Mouse (Mus musculus) heart, embryonic 12.5 days (tissue): ENCODE measurements at regions not wholly inside any gene's neighbourhood (a gene's known extent, or its start where the extent isn't known, plus 50 kb on each side); places are given as distances from the start of the nearest gene placed in this dataset.
"Not testable (repeated sequence)": the region's sequence is repeated elsewhere in the genome, so short reads cannot be mapped to it uniquely, and the experiment has no call there.

Experiments
- ATAC-seq: fragments of 200-750 bp; cut with Nextera tagmentation; 2 replicates; pipeline ENCODE4 v1.8.0; 2017; ENCODE audit warnings: moderate TSS enrichment, moderate library complexity; ENCODE audit not compliant: insufficient number of reproducible peaks, low FRiP score
- H3K27ac ChIP-seq: fragments of 300-500 bp; sonication (generic); 2 replicates; pipeline ENCODE4 v1.5.1; 2016; ENCODE audit warnings: mild to moderate bottlenecking, moderate library complexity; ENCODE audit not compliant: poor library complexity, severe bottlenecking
- H3K27me3 ChIP-seq: fragments of 300-500 bp; sonication (generic); replicated peaks from 2 replicates; pipeline ENCODE4 v1.6.1; 2016; ENCODE audit warnings: mild to moderate bottlenecking, moderate library complexity
- H3K36me3 ChIP-seq: fragments of 300-500 bp; sonication (generic); 2 replicates; pipeline ENCODE4 v1.6.1; 2016; ENCODE audit warnings: mild to moderate bottlenecking, moderate library complexity
- H3K4me1 ChIP-seq: fragments of 300-500 bp; sonication (generic); replicated peaks from 2 replicates; pipeline ENCODE4 v1.6.1; 2016; ENCODE audit warnings: mild to moderate bottlenecking
- H3K4me2 ChIP-seq: fragments of 300-500 bp; sonication (generic); 2 replicates; pipeline ENCODE4 v1.6.1; 2016; ENCODE audit warnings: mild to moderate bottlenecking, moderate library complexity
- H3K4me3 ChIP-seq: fragments of 300-500 bp; sonication (generic); 2 replicates; pipeline ENCODE4 v1.5.1; 2016; ENCODE audit warnings: mild to moderate bottlenecking
- H3K9ac ChIP-seq: fragments of 300-500 bp; sonication (generic); 2 replicates; pipeline ENCODE4 v1.6.1; 2016; ENCODE audit warnings: mild to moderate bottlenecking, moderate library complexity
- H3K9me3 ChIP-seq: fragments of 300-500 bp; sonication (generic); replicated peaks from 2 replicates; pipeline ENCODE4 v1.6.1; 2016; ENCODE audit warnings: mild to moderate bottlenecking, moderate library complexity
- WGBS: fragments of 180-500 bp; shearing (Covaris S2); methylation state at CpG from one replicate; pipeline ENCODE4 v1.1.7; 2016; 5-methylcytosine and 5-hydroxymethylcytosine counted together

DNA sequence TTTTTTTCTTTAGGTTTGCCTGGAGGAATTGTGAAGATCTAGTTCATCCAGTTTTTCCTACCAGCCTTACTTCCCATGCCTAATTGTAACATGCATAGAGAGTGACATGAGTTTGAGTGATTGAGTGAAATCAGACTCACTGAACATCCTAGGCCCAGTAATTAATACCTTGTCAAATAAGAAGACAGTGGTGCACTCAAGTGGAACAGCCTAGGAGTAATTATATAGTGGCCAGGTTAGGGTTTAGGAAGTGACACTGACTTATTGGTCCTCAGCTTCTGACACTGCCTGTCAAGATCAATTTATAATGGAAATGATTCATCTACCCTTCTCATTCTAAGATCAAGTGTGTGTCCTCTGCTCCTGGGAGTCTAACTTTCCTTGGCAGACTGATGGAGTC lies 250.8 kb downstream of the Tpbg start:
- Histone ChIP-seq H3K9ac (no peak overlapping the region), H3K36me3 (no peaks in the 10 kb centered on the region), H3K27ac (no peak overlapping the region), H3K4me1 (no peaks in the 10 kb centered on the region), H3K27me3 (no peaks in the 10 kb centered on the region), H3K4me2 (no peak overlapping the region), H3K9me3 (no peaks in the 10 kb centered on the region), H3K4me3 (no peak overlapping the region)
- no peak for ATAC-seq

DNA sequence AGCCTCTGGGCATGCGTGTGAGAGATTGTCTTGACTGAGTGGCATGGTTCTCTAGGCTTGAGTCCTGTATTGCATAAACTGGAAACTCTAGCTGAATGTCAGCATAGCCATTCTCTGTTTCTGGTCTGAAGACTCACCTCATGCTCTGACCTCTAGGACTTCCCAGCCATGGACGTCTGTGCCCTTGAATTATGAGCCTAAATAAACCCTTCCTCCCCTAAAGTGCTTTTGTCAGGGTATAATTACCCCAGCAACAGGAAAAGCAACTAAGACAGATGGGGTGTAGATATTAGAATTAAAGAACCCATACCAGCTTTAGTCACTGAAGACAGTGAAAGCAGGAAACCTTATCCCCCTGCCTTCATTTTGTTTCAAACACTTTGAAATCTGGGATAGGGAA lies 253.3 kb downstream of the Tpbg start:
- 70% methylated on average over 2 of the region's 2 CpGs for WGBS
- no peak overlapping the region for H3K4me2 ChIP-seq
- H3K9me3 ChIP-seq: no peaks in the 10 kb centered on the region
- no peaks in the 10 kb centered on the region for H3K4me1 ChIP-seq
- no peak overlapping the region for H3K27ac ChIP-seq
- H3K36me3 ChIP-seq: no peaks in the 10 kb centered on the region
- ATAC-seq: no peak
- H3K27me3 ChIP-seq: no peaks in the 10 kb centered on the region
- H3K9ac ChIP-seq: no peak overlapping the region
- H3K4me3 ChIP-seq: no peak overlapping the region

DNA sequence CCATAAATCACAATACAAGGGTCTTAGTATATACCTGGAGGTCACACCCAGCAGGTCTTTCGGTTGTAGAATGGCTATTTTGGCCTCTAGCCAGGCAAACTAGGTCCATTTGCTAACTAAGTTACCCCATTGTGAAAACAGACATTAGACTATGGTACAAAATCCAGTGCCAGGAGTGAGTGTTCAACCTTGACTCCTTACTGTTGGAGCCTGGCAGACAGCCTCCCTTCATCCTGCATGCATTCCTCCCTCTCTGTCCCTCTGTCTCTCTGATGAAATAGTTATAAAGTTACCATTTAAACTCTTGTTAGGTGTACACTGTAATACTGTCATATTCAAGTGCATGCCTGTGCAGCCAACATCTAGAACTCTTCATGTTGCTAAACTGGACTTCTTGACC lies 254.1 kb downstream of the Tpbg start:
- Histone ChIP-seq H3K4me2 (no peak overlapping the region), H3K4me3 (no peak overlapping the region), H3K9me3 (no peaks in the 10 kb centered on the region), H3K27ac (no peak overlapping the region), H3K4me1 (no peaks in the 10 kb centered on the region), H3K9ac (no peak overlapping the region), H3K36me3 (no peaks in the 10 kb centered on the region), H3K27me3 (no peaks in the 10 kb centered on the region)
- 60% methylated on average over 1 of the region's 1 CpGs for WGBS
- ATAC-seq: no peak

DNA sequence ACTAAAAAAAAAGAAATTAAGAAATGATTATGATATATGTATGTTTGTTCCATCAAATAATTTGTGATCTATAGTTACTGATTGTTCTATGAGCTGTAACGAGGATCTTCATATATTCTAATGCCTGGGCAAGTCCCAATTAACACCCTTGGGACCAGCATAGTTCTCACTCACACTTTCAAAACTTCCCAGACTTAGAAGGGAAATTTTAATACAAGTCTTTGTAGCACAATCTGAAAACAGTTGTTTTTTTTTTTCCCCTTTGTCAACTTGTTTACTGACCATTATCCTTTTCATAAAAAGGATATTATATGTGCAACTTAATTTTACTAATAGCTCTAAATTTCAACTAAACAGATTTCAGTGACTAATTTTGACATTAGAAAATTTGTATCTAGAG lies 257.1 kb downstream of the Tpbg start:
- Histone ChIP-seq H3K36me3 (no peaks in the 10 kb centered on the region), H3K4me2 (no peak overlapping the region), H3K9ac (no peak overlapping the region), H3K4me1 (no peaks in the 10 kb centered on the region), H3K4me3 (no peak overlapping the region), H3K27ac (no peak overlapping the region), H3K9me3 (no peaks in the 10 kb centered on the region), H3K27me3 (no peaks in the 10 kb centered on the region)
- ATAC-seq: no peak
- 88% methylated on average over 1 of the region's 1 CpGs for WGBS

DNA sequence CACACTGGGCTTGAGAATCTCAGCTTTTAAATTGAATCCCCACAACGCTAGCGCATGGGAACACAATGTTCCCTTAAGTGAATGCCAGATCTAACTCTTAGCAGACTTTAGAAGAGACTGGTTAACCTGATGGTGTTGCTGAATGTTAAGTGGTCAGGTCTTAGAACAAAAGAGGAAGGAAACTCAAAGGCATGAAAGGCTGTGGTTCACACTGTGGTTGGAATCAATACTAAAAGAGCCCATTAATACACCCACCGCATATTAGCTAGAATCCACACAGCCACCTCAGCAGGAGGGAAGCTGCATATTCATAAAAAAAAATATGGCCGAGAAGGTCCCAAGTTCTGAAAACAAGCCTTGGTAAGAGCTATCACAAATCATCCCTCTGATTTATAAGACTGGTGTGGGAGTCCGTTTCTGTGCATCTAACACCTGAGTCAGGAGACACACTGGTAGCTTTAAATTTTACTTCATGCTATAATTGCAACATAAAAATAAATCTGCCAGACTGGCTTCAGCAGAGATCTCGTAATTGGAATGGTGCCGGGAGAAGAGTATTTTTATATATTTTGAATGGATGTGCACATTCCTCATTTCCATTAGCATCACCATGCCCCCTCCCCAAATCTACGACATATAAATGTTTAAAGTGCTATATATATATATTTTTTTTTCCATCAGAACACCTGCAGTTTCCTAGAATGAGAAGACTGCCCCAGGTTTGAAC lies 259.3 kb downstream of the Tpbg start:
- no peaks in the 10 kb centered on the region for H3K36me3 ChIP-seq
- H3K9me3 ChIP-seq: no peaks in the 10 kb centered on the region
- no peak overlapping the region for H3K4me3 ChIP-seq
- no peak overlapping the region for H3K4me2 ChIP-seq
- H3K9ac ChIP-seq: no peak overlapping the region
- no peak for ATAC-seq
- H3K4me1 ChIP-seq: no peaks in the 10 kb centered on the region
- H3K27ac ChIP-seq: no peak overlapping the region
- no peaks in the 10 kb centered on the region for H3K27me3 ChIP-seq
- WGBS: 83% methylated on average over 8 of the region's 8 CpGs

DNA sequence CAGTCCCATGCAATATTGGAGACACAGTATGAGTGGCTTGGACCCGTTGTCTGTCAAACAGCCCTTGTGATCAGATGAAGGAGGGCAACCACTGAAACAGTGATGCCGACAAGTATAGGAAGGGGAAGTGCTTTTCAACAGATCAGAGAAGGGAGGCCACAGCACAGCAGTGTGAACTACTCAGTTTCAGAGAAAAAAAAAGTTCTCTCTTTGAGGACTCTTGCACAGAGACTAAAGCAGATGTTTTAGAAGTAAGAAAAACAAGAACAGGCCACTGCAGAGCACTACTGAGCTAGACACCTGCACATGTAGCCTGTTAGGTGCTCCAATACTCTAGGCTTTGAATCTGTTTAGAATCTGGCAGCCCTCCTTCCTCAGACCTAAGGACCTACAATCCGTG lies 261.4 kb downstream of the Tpbg start:
- no peaks in the 10 kb centered on the region for H3K4me1 ChIP-seq
- H3K9ac ChIP-seq: no peak overlapping the region
- no peak for ATAC-seq
- H3K9me3 ChIP-seq: no peaks in the 10 kb centered on the region
- H3K27me3 ChIP-seq: no peaks in the 10 kb centered on the region
- H3K36me3 ChIP-seq: no peaks in the 10 kb centered on the region
- no peak overlapping the region for H3K4me3 ChIP-seq
- H3K27ac ChIP-seq: no peak overlapping the region
- no peak overlapping the region for H3K4me2 ChIP-seq
- WGBS: 75% methylated on average over 3 of the region's 3 CpGs

DNA sequence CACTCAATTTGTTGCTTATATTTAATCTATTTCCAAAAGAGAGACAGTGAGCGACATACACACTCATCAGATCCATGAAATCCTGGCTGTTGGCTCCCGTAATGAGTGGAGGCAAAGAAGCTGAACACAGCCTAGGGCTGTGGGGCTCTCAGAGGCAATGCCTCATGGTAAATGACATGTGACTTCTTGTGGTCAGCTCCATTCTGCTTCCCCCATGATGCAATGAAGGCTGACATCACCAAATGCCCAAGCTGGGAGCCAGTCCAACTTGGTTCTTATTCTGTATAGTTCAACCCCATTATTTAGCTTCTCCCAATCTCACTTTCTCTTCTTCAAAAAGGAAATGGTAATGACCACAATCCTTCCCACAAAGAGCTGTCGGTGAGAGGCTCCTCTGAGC lies 262.5 kb downstream of the Tpbg start:
- ATAC-seq: no peak
- Histone ChIP-seq H3K36me3 (no peaks in the 10 kb centered on the region), H3K4me1 (no peaks in the 10 kb centered on the region), H3K9me3 (no peaks in the 10 kb centered on the region), H3K27me3 (no peaks in the 10 kb centered on the region), H3K4me3 (no peak overlapping the region), H3K9ac (no peak overlapping the region), H3K27ac (no peak overlapping the region), H3K4me2 (no peak overlapping the region)
- WGBS: 80% methylated on average over 3 of the region's 3 CpGs

DNA sequence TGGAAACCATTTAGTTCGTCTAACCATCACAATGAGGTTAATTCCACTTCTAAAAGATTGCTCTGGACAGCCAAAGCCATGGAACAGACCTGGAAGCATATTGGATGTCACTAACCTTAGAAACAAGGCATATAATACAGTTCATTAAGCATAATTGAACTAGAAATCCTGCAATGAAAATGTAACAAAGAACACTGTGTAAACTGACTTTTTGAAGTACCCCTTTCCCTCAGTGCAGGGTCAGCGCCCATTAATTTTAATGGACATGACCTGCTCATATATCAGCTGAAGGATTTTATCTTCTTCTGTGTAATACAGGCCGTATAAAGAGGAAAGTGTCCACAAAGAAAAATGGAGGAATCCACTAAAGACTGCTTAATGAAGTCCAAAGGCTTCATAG lies 263.7 kb downstream of the Tpbg start:
- Histone ChIP-seq H3K4me2 (no peak overlapping the region), H3K27me3 (no peaks in the 10 kb centered on the region)

DNA sequence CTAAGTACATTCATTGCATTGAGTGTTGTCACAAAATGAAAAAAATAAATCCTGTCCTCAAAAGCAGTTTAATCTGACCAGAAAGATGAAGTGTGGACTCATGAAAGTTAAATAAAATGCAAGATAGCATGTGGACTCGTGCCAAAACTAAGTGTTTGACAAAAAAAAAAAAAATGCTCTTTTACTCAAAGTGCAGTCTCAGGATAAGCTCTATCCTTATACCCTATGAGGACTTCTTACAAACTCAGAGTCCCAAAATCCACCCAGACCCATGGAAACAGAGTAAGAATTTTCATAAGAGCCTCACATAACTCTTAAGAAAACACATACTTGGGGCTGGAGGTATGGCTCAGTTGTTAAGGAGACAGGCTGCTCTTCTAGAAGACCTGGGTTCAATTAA lies 267.7 kb downstream of the Tpbg start:
- no peak overlapping the region for H3K9ac ChIP-seq
- no peak overlapping the region for H3K27ac ChIP-seq
- ATAC-seq: no peak
- no peak overlapping the region for H3K4me2 ChIP-seq
- H3K4me3 ChIP-seq: no peak overlapping the region
- H3K27me3 ChIP-seq: no peaks in the 10 kb centered on the region
- H3K9me3 ChIP-seq: peaks cover 5% of the 10 kb centered on the region; the same call in 1 of the 2 replicates
- no peaks in the 10 kb centered on the region for H3K36me3 ChIP-seq
- 53% methylated on average over 1 of the region's 1 CpGs for WGBS
- no peaks in the 10 kb centered on the region for H3K4me1 ChIP-seq

More for the DNA sequence above, 263.7 kb downstream of the Tpbg start:
- Histone ChIP-seq H3K4me3 (no peak overlapping the region), H3K4me1 (no peaks in the 10 kb centered on the region), H3K27ac (no peak overlapping the region), H3K9ac (no peak overlapping the region), H3K36me3 (no peaks in the 10 kb centered on the region), H3K9me3 (peaks cover 3% of the 10 kb centered on the region; the same call in 1 of the 2 replicates)
- no peak for ATAC-seq
- WGBS: 66% methylated on average over 3 of the region's 3 CpGs

DNA sequence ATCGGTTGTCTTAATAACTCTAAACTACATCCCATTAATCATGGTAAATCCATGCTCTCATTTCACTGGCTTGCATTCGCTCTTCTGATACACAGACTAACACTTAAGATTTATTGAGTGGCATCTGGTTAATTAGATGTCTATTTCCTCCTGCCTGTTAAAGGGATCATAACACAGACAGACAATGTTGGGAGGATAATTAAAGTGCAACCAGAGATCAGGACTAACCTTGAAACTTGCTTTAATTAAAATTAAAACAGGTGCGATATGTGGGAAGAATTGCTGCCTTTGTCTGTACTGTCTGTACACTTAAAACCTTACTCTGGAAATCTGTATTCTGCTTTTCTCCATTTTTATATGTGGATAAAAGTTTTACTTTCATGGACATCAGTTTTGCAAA lies 277.2 kb downstream of the Tpbg start:
- no peak overlapping the region for H3K4me2 ChIP-seq
- H3K27ac ChIP-seq: no peak overlapping the region
- H3K27me3 ChIP-seq: no peaks in the 10 kb centered on the region
- H3K4me1 ChIP-seq: no peaks in the 10 kb centered on the region
- no peak overlapping the region for H3K4me3 ChIP-seq
- 89% methylated on average over 3 of the region's 3 CpGs for WGBS
- no peak for ATAC-seq
- H3K9me3 ChIP-seq: no peaks in the 10 kb centered on the region
- no peak overlapping the region for H3K9ac ChIP-seq
- H3K36me3 ChIP-seq: no peaks in the 10 kb centered on the region

DNA sequence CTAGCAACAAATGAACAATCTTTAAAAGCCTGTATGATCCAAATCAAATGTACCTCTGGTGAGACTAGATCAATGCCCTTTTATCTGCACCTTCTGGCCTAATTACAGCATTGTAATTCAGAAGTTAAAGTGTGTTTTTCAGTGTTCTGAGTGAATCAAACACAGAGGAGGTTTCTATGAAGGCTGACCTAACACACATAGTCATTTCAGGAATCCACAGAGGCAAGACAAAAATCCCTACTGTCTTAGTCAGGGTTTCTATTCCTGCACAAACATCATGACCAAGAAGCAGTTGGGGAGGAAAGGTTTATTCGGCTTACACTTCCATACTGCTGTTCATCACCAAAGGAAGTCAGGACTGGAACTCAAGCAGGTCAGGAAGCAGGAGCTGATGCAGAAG lies 293.4 kb downstream of the Tpbg start:
- not testable (repeated sequence) for H3K9me3 ChIP-seq, H3K4me1 ChIP-seq, ATAC-seq, H3K9ac ChIP-seq, H3K4me2 ChIP-seq, H3K36me3 ChIP-seq, H3K4me3 ChIP-seq, H3K27me3 ChIP-seq, H3K27ac ChIP-seq
- 74% methylated on average over 1 of the region's 1 CpGs for WGBS

DNA sequence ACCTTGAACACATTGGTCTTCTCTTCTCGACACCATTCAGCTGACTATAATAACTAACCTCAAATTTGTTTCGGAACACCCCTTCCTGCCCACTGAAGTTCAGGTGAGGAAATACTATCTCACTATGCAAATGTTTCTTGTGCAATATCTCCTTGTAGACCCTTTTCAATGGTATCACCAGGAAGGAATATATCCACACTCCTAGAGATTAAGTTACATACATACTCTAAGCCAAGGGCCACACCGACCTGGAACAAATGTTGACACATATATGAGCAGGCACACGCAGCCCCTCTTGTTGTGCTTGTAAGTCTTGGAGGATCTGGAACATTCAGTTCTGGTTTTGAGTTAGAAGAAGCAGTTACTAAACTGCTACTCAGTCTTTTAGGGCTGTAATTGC lies 303.7 kb downstream of the Tpbg start:
- Histone ChIP-seq H3K27ac (no peak overlapping the region), H3K4me2 (no peak overlapping the region), H3K4me3 (no peak overlapping the region), H3K9ac (no peak overlapping the region), H3K9me3 (no peaks in the 10 kb centered on the region), H3K4me1 (no peaks in the 10 kb centered on the region), H3K27me3 (no peaks in the 10 kb centered on the region), H3K36me3 (no peaks in the 10 kb centered on the region)
- no peak for ATAC-seq
- WGBS: 85% methylated on average over 4 of the region's 4 CpGs
